Mouse (Mus musculus): ENCODE measurements around the gene Olfr1173. TPM values are rescaled to one million over a fixed set of nuclear protein-coding genes. Genes with fewer than 3 reads are reported as not detected.

Gene Olfr1173
- total RNA-seq (2021): not detected
- long read RNA-seq, experiment 1: 0 reads
- long read RNA-seq, experiment 2: 0 reads

DNA sequence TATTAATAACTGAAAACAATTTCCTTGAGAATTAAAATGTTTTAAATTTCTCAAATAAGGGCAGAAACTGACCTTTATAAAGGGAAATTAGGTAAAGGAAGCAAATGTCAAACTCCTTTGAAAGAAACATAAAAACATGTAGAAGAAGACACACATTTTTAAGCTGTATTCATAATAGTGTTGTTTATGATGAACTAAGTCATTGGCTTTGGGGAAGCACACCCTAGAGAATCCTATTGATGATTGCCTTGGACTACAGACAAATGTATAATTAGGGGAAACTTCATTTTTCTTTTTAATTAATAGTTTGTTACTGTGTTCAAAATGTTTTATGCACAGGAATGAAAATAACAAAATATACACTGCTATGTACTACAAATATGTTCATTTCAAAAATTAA, at the start of gene Olfr1173:
Gene Olfr1173 (minus strand): TSS at position 101 of the 400 bp plus-strand sequence.
- no peak for DNase-seq (ENCODE audit: low spot score in 2 of 2)

DNA sequence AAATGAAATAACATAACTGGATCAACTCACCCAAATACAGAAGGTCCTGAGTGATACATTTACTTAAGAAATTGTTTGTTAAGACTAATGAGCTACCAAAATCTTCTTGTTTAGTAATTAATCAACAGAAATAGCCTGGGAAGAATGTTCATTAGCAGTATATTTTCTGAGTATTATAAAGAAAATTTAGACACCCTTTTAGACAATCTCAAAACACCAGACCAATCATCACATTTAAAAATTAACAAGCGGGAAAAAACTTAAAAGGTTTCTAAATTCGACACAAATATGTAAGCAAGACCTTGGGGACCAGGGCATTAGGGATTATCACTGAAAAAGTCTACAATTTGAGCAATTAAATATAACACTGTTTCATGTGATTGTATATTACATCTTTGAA, 47.4 kb upstream of the Olfr1173 start, which contains the start of gene Olfr1175-ps:
Gene Olfr1175-ps (minus strand): TSS at position 101 of the 400 bp plus-strand sequence.
- DNase-seq (ENCODE audit: low spot score in 2 of 2): no peak

DNA sequence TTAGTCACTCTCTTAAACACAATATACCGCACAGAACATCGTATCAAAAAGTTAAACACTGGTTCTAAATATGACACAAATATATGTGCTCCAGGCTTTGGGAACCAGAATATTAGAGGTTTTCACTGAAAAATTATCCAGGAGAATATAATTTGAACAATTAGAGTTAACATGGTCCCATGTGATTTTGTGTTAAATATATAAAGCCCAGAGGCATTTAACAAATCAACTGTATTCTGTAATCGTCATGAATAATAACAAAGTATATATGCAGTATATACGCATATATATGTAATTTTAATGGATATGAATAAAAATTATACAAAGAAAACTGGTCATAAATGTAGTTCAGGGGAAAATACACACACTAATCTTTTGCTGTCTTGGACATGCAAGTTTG, 35.4 kb upstream of the Olfr1173 start, which contains the start of gene Olfr1174-ps:
Gene Olfr1174-ps (minus strand): TSS at position 101 of the 400 bp plus-strand sequence.
- no peak for DNase-seq (ENCODE audit: low spot score in 2 of 2)

DNA sequence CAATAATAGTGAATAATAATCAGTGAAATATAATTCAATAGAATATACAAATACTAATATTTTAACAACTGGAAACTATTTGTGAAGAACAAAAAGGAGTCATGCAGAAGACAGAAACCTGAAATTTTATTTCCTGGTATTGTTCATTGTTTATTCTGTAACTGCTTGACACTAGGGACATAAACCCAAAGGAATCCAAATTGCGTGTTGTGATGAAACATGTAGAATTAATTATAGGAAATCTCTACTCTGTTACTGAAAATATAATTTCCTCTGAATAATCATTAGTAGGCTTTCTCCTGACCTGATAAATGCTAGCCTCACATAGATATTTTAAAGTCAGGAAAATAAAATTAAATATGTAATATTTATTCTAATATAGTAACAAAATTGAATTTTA, 51.4 kb downstream of the Olfr1173 start, which contains the start of gene Olfr1170:
Gene Olfr1170 (minus strand): TSS at position 101 of the 400 bp plus-strand sequence.
- no peak for DNase-seq (ENCODE audit: low spot score in 2 of 2)

Other genes starting within 250 kb of the Olfr1173 start
- gene Olfr73, start 242.2 kb downstream of the Olfr1173 start, total RNA-seq (2021): not detected
- not detected for gene Olfr1162, start 228.7 kb downstream of the Olfr1173 start, total RNA-seq (2021)
- gene Olfr1163, start 208.0 kb downstream of the Olfr1173 start, total RNA-seq (2021): not detected
- gene Olfr1164, start 185.9 kb downstream of the Olfr1173 start, total RNA-seq (2021): not detected
- not detected for gene Olfr1166, start 151.6 kb downstream of the Olfr1173 start, total RNA-seq (2021)
- gene Olfr1167, start 124.7 kb downstream of the Olfr1173 start, total RNA-seq (2021): not detected
- gene Olfr1168, start 98.0 kb downstream of the Olfr1173 start, total RNA-seq (2021): not detected
- gene Olfr1170, start 51.5 kb downstream of the Olfr1173 start, total RNA-seq (2021): not detected
- gene Olfr1174-ps, start 35.3 kb upstream of the Olfr1173 start, total RNA-seq (2021): not detected
- gene Olfr1175-ps, start 47.3 kb upstream of the Olfr1173 start, total RNA-seq (2021): not detected
- not detected for gene Olfr1176, start 56.8 kb upstream of the Olfr1173 start, total RNA-seq (2021)
- not detected for gene Olfr1177-ps, start 66.6 kb upstream of the Olfr1173 start, total RNA-seq (2021)
- not detected for gene Olfr1178, start 107.2 kb upstream of the Olfr1173 start, total RNA-seq (2021)
- gene Olfr1179, start 126.6 kb upstream of the Olfr1173 start, total RNA-seq (2021): not detected
- gene Olfr1180, start 139.3 kb upstream of the Olfr1173 start, total RNA-seq (2021): not detected
- not detected for gene Olfr1181, start 146.3 kb upstream of the Olfr1173 start, total RNA-seq (2021)
- not detected for gene Gm13757, start 169.3 kb upstream of the Olfr1173 start, total RNA-seq (2021)
- not detected for gene Olfr1183, start 175.0 kb upstream of the Olfr1173 start, total RNA-seq (2021)
- not detected for gene Olfr1184, start 203.7 kb upstream of the Olfr1173 start, total RNA-seq (2021)
- not detected for gene Olfr1185-ps1, start 213.4 kb upstream of the Olfr1173 start, total RNA-seq (2021)
- not detected for gene Olfr1186, start 238.7 kb upstream of the Olfr1173 start, total RNA-seq (2021)

Data from layer of hippocampus, postnatal 14 days (tissue).